Mouse (Mus musculus): Measurements from ENCODE around the gene Rec8. TPM values are rescaled to one million over a fixed set of nuclear protein-coding genes. Genes with fewer than 3 reads are reported as not detected.

Rec8 gene
- polyA plus RNA-seq, 1 experiment from 2014 or later, result 8.2 TPM

GRCm38 (mm10) chr14:55598521-55599390 is 19.1 kb upstream of the Rec8 start:
- H3K9me3 ChIP-seq, result no peaks in the 10 kb centered on the region
- H3K36me3 ChIP-seq, result peaks cover 59% of the 10 kb centered on the region
- H3K4me1 ChIP-seq (replicated peaks), result 0 out of 2 replicates have a peak, but pooled peaks cover 5% of the 10 kb centered on the region
- no peak overlapping the region for H3K27ac ChIP-seq
- no peak overlapping the region for H3K4me3 ChIP-seq (replicated peaks)
- no peak overlapping the region for H3K4me2 ChIP-seq (replicated peaks)
- H3K27me3 ChIP-seq (replicated peaks), result no peaks in the 10 kb centered on the region
- 94% methylated on average over 21 of the region's 21 CpGs for WGBS
- ATAC-seq, result no peak
- H3K9ac ChIP-seq, result no peak overlapping the region

DNA sequence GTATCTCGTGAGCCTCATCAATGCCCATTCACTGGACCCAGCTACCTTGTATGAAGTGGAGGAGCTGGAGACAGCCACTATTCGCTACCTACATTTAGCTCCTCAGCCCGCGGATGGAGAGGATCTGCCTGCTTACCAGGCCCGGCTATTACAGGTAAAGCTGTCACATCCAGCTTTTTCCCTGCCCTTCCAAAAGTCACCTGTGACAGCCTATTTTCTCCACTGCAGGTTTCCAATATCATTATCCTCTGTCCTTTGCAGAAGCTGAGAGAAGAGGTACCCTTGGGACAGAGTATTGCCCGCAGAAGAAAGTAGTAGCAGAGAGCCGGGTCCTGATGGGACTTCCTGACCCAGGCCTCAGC is 14.6 kb upstream of the Rec8 start, which contains the start of gene Irf9:
TSS of gene Irf9 (plus strand) at position 301 of the 362 bp plus-strand sequence.
- Histone ChIP-seq H3K4me2 (replicated peaks) (peak within 1 kb of the TSS; percentile 74), H3K27me3 (replicated peaks) (no peaks in the 10 kb centered on the region), H3K4me3 (replicated peaks) (peak within 1 kb of the TSS; percentile 39), H3K27ac (peak within 1 kb of the TSS; percentile 82), H3K9ac (peak within 1 kb of the TSS; percentile 56), H3K4me1 (replicated peaks) (0 out of 2 replicates have a peak, but pooled peaks cover 10% of the 10 kb centered on the region), H3K36me3 (peaks cover 49% of the 10 kb centered on the region), H3K9me3 (no peaks in the 10 kb centered on the region)
- WGBS, result 80% methylated on average over 7 of the region's 7 CpGs
- no peak for ATAC-seq

- Histone ChIP-seq H3K4me2 (replicated peaks) (peak overlapping the region; percentile 74), H3K27ac (peak overlapping the region; percentile 82), H3K9ac (peak overlapping the region; percentile 56), H3K36me3 (peaks cover 43% of the 10 kb centered on the region), H3K4me1 (replicated peaks) (0 out of 2 replicates have a peak, but pooled peaks cover 10% of the 10 kb centered on the region), H3K9me3 (no peaks in the 10 kb centered on the region), H3K27me3 (replicated peaks) (no peaks in the 10 kb centered on the region), H3K4me3 (replicated peaks) (peak overlapping the region; percentile 39)
- 12% methylated on average over 19 of the region's 19 CpGs for WGBS
- ATAC-seq, result peak; percentile 97
Observed at GRCm38 (mm10) chr14:55603633-55604576, 13.9 kb upstream of the Rec8 start.

GRCm38 (mm10) chr14:55604823-55605222 is 13.0 kb upstream of the Rec8 start:
- H3K27ac ChIP-seq, result peak overlapping the region; percentile 82; the same call in 1 of the 2 replicates
- no peak for ATAC-seq
- no peaks in the 10 kb centered on the region for H3K9me3 ChIP-seq
- H3K27me3 ChIP-seq (replicated peaks), result no peaks in the 10 kb centered on the region
- H3K36me3 ChIP-seq, result peaks cover 33% of the 10 kb centered on the region
- H3K4me3 ChIP-seq (replicated peaks), result no peak overlapping the region
- 0 out of 2 replicates have a peak, but pooled peaks cover 10% of the 10 kb centered on the region for H3K4me1 ChIP-seq (replicated peaks)
- peak overlapping the region; percentile 74; the same call in 1 of the 2 replicates for H3K4me2 ChIP-seq (replicated peaks)
- H3K9ac ChIP-seq, result no peak overlapping the region
- 90% methylated on average over 11 of the region's 11 CpGs for WGBS

DNA sequence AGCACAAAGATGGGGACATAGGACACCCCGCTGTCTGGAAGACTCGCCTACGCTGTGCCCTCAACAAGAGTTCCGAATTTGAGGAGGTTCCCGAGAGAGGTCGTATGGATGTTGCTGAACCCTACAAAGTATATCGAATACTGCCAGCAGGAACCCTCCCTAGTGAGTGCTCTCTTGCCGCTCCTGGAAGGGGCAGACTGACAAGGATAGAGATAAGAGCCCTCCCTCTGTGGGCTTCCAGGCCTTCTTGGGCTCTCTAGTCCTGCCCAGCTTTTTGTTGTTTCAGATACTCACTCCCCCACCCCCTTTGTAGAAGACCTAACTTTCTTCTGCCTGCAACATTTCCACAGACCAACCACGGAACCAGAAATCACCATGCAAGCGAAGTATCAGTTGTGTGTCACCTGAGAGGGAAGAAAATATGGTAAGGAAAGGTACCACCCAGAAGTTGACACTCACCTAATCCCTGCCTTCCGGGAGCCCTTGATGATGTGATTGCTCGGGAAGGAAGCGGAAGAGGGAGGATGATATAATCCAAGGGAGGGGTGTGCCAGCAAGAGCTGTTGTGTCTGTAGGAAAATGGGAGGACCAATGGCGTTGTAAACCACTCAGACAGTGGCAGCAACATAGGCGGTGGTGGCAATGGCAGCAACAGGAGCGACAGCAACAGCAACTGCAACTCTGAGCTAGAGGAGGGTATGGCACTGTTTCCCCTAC is 11.9 kb upstream of the Rec8 start:
- H3K36me3 ChIP-seq, result peaks cover 28% of the 10 kb centered on the region
- 94% methylated on average over 16 of the region's 16 CpGs for WGBS

DNA sequence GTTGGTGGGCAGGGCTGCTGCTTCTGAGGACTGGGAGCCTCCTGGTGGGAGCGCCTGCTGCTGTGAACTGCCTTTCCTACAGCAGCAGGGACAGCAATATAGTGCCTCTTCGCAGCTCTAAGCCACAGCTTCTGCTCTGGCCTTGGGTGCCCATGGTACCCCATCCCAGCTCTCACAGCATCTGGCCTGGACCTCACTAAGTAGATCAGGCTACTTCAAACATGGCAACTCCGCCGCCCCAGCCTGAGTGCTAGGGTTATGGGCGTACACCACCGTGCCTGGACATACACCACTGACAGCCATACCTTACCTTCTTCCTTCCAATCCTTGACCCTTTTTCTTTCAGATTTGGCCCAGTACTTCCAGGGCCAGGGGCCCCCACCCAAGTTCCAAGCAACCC is 9.5 kb upstream of the Rec8 start:
- H3K4me2 ChIP-seq (replicated peaks), result no peak overlapping the region
- no peaks in the 10 kb centered on the region for H3K27me3 ChIP-seq (replicated peaks)
- 0 out of 2 replicates have a peak, but pooled peaks cover 8% of the 10 kb centered on the region for H3K4me1 ChIP-seq (replicated peaks)
- 0 out of 2 replicates have a peak, but pooled peaks cover 16% of the 10 kb centered on the region for H3K36me3 ChIP-seq
- no peak overlapping the region for H3K9ac ChIP-seq
- H3K4me3 ChIP-seq (replicated peaks), result no peak overlapping the region
- ATAC-seq, result no peak
- 91% methylated on average over 6 of the region's 6 CpGs for WGBS
- H3K27ac ChIP-seq, result no peak overlapping the region
- no peaks in the 10 kb centered on the region for H3K9me3 ChIP-seq

More for the DNA sequence above, 11.9 kb upstream of the Rec8 start:
- no peaks in the 10 kb centered on the region for H3K9me3 ChIP-seq
- no peak for ATAC-seq
- 0 out of 2 replicates have a peak, but pooled peaks cover 10% of the 10 kb centered on the region for H3K4me1 ChIP-seq (replicated peaks)
- no peak overlapping the region for H3K4me2 ChIP-seq (replicated peaks)
- no peak overlapping the region for H3K4me3 ChIP-seq (replicated peaks)
- no peaks in the 10 kb centered on the region for H3K27me3 ChIP-seq (replicated peaks)
- H3K9ac ChIP-seq, result no peak overlapping the region
- no peak overlapping the region for H3K27ac ChIP-seq

DNA sequence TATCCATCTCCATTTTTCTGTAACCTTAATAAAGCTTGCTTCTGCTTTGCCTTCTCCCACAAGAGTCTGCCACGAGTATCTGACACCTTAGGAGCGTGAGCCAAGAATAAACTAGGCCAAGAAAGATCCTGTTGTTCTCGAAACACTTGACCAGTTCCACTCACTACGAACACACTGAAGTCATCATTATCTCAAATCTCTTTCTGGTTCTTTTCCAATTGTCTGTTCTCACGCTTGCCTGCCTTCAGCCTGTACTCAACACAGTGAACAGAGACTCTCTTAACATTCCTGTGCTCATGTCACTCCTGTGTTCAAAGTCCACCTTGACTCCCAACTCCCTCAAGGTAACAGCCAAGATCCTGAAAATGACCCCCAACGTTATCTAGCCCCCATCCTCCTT is 4.5 kb upstream of the Rec8 start:
- ATAC-seq, result no peak
- Histone ChIP-seq H3K4me2 (replicated peaks) (no peak overlapping the region), H3K4me3 (replicated peaks) (no peak overlapping the region), H3K9ac (no peak overlapping the region), H3K9me3 (no peaks in the 10 kb centered on the region), H3K4me1 (replicated peaks) (0 out of 2 replicates have a peak, but pooled peaks cover 4% of the 10 kb centered on the region), H3K27me3 (replicated peaks) (no peaks in the 10 kb centered on the region), H3K27ac (no peak overlapping the region), H3K36me3 (0 out of 2 replicates have a peak, but pooled peaks cover 3% of the 10 kb centered on the region)
- WGBS, result 66% methylated on average over 6 of the region's 6 CpGs

- Histone ChIP-seq H3K9me3 (no peaks in the 10 kb centered on the region), H3K36me3 (0 out of 2 replicates have a peak, but pooled peaks cover 3% of the 10 kb centered on the region), H3K4me1 (replicated peaks) (peaks cover 4% of the 10 kb centered on the region; the same call in 1 of the 2 replicates), H3K9ac (no peak overlapping the region), H3K27me3 (replicated peaks) (no peaks in the 10 kb centered on the region), H3K4me3 (replicated peaks) (no peak overlapping the region), H3K4me2 (replicated peaks) (no peak overlapping the region), H3K27ac (no peak overlapping the region)
- WGBS, result 76% methylated on average over 7 of the region's 7 CpGs
- no peak for ATAC-seq
Observed at GRCm38 (mm10) chr14:55614565-55615178, 3.2 kb upstream of the Rec8 start.

GRCm38 (mm10) chr14:55615876-55616275 is 2.0 kb upstream of the Rec8 start:
- Histone ChIP-seq H3K27ac (no peak overlapping the region), H3K4me3 (replicated peaks) (no peak overlapping the region), H3K9me3 (no peaks in the 10 kb centered on the region), H3K27me3 (replicated peaks) (no peaks in the 10 kb centered on the region), H3K4me1 (replicated peaks) (peaks cover 4% of the 10 kb centered on the region; the same call in 1 of the 2 replicates), H3K36me3 (no peaks in the 10 kb centered on the region), H3K9ac (no peak overlapping the region), H3K4me2 (replicated peaks) (no peak overlapping the region)
- WGBS, result 37% methylated on average over 2 of the region's 2 CpGs
- ATAC-seq, result no peak

DNA sequence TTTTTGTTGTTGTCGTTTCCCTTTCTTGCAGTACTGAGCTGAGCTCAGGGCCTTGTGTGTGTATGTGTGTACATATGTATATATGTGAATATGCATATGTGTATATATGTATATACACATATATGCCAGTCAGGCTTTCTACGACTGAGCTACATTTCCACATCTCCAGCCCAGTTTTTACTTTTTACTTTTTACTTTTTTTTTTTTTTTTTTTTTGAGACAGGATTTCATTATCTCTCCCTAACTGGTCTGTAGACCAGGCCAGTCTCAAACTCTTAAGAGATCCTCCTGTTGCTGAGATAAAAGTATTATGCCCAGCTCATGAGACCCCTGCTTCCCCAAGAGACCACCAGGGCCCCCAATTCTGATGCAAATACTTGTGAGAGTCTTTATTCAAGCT is 993 bp upstream of the Rec8 start:
- ATAC-seq, result no peak
- WGBS, result 81% methylated on average over 2 of the region's 2 CpGs
- H3K36me3 ChIP-seq, result no peaks in the 10 kb centered on the region
- H3K4me3 ChIP-seq (replicated peaks), result no peak overlapping the region
- H3K4me1 ChIP-seq (replicated peaks), result peaks cover 4% of the 10 kb centered on the region; the same call in 1 of the 2 replicates
- H3K4me2 ChIP-seq (replicated peaks), result no peak overlapping the region
- H3K9me3 ChIP-seq, result no peaks in the 10 kb centered on the region
- H3K27me3 ChIP-seq (replicated peaks), result no peaks in the 10 kb centered on the region
- H3K27ac ChIP-seq, result no peak overlapping the region
- H3K9ac ChIP-seq, result no peak overlapping the region

Data from intestine, embryonic 15.5 days (tissue).